Mouse (Mus musculus) cerebellum, adult 2 months (tissue): ENCODE measurements around the gene Ppfibp1. TPM values are rescaled to one million over a fixed set of nuclear protein-coding genes. Genes with fewer than 3 reads are reported as not detected.

Experiments
- DNase-seq, 2 experiments: peaks; one replicate each; pipeline ENCODE4 v3.0.0; 2021
- H3K27ac ChIP-seq: fragments of 200-500 bp; 2 replicates; pipeline ENCODE4 v1.5.1; 2012; ENCODE audit warnings: low read length, control low read depth, inconsistent platforms; ENCODE audit not compliant: insufficient read depth
- H3K27me3 ChIP-seq: fragments of 200-500 bp; 2 replicates; pipeline ENCODE4 v1.6.1; 2012; ENCODE audit warnings: inconsistent platforms, mild to moderate bottlenecking, low read length, moderate library complexity; ENCODE audit not compliant: control insufficient read depth, insufficient read depth
- H3K4me1 ChIP-seq: fragments of 200-500 bp; 2 replicates; pipeline ENCODE4 v1.6.1; 2011; ENCODE audit warnings: low read length; ENCODE audit not compliant: control insufficient read depth, insufficient read depth
- H3K4me3 ChIP-seq: fragments of 200-500 bp; replicated peaks from 2 replicates; pipeline ENCODE3; 2011; ENCODE audit warnings: mild to moderate bottlenecking, low read depth, low read length, control low read depth; ENCODE audit not compliant: insufficient read depth
- CTCF ChIP-seq: fragments of 200-500 bp; IDR thresholded peaks from 2 replicates; pipeline ENCODE4 v1.5.1; 2011; ENCODE audit warnings: low read depth, mild to moderate bottlenecking, control low read depth, low read length, moderate library complexity, borderline replicate concordance; ENCODE audit not compliant: insufficient read depth
- POLR2A ChIP-seq: fragments of 200-500 bp; IDR thresholded peaks from 2 replicates; pipeline ENCODE4 v1.6.1; 2011; ENCODE audit warnings: low read length, control low read depth, borderline replicate concordance; ENCODE audit not compliant: insufficient read depth
- WGBS: fragments of 180-500 bp; shearing (Covaris S2); methylation state at CpG from one replicate; pipeline ENCODE4 v1.1.7; 2018; 5-methylcytosine and 5-hydroxymethylcytosine counted together
- polyA plus RNA-seq: library from polyadenylated mRNA; depleted of rRNA; stranded (reverse); fragments of >200 nt; gene quantifications from 2 replicates; pipeline ENCODE4 v1.2.3, GENCODE M21; 2012

The Ppfibp1 gene
- polyA plus RNA-seq, 1 experiment: 9.4 TPM

- H3K4me3 ChIP-seq: no peak overlapping the region
- no peak for DNase-seq
- H3K27me3 ChIP-seq: no peaks in the 10 kb centered on the region
- no peak overlapping the region for H3K27ac ChIP-seq
- no peaks in the 10 kb centered on the region for H3K4me1 ChIP-seq
- 77% methylated on average over 2 of the region's 2 CpGs for WGBS
- TF ChIP-seq CTCF (no peak), POLR2A (no peak)
Measured at GRCm38 (mm10) chr6:146910801-146911200, 22.5 kb downstream of the Ppfibp1 start.

- no peak for DNase-seq
- 29% methylated on average over 3 of the region's 3 CpGs for whole genome bisulfite sequencing
- H3K4me1 ChIP-seq: no peaks in the 10 kb centered on the region
- no peak for TF ChIP-seq POLR2A
- no peak for TF ChIP-seq CTCF
- no peak overlapping the region for H3K4me3 ChIP-seq
- H3K27ac ChIP-seq: no peak overlapping the region
- H3K27me3 ChIP-seq: no peaks in the 10 kb centered on the region
Measured at GRCm38 (mm10) chr6:146912835-146913488, 24.7 kb downstream of the Ppfibp1 start.

- whole genome bisulfite sequencing: 72% methylated on average over 4 of the region's 4 CpGs
- no peak for DNase-seq
- Histone ChIP-seq H3K4me3 (no peak overlapping the region), H3K4me1 (no peaks in the 10 kb centered on the region), H3K27me3 (no peaks in the 10 kb centered on the region), H3K27ac (no peak overlapping the region)
- TF ChIP-seq POLR2A (no peak), CTCF (no peak)
Measured at GRCm38 (mm10) chr6:146913489-146914198, 25.4 kb downstream of the Ppfibp1 start.

- no peaks in the 10 kb centered on the region for H3K27me3 ChIP-seq
- no peak overlapping the region for H3K4me3 ChIP-seq
- no peak overlapping the region for H3K27ac ChIP-seq
- H3K4me1 ChIP-seq: no peaks in the 10 kb centered on the region
- DNase-seq: no peak
- WGBS: 91% methylated on average over 1 of the region's 1 CpGs
- no peak for TF ChIP-seq CTCF
- TF ChIP-seq POLR2A: no peak
Measured at GRCm38 (mm10) chr6:146915808-146916207, 27.5 kb downstream of the Ppfibp1 start.

GRCm38 (mm10) chr6:146917396-146917795 is 29.1 kb downstream of the Ppfibp1 start:
- TF ChIP-seq POLR2A (no peak), CTCF (no peak)
- Histone ChIP-seq H3K27me3 (no peaks in the 10 kb centered on the region), H3K27ac (no peak overlapping the region), H3K4me3 (no peak overlapping the region), H3K4me1 (no peaks in the 10 kb centered on the region)
- 94% methylated on average over 3 of the region's 3 CpGs for WGBS
- no peak for DNase-seq

- no peak for DNase-seq
- TF ChIP-seq POLR2A (no peak), CTCF (no peak)
- H3K27ac ChIP-seq: no peak overlapping the region
- no peaks in the 10 kb centered on the region for H3K4me1 ChIP-seq
- H3K4me3 ChIP-seq: no peak overlapping the region
- 86% methylated on average over 6 of the region's 6 CpGs for whole genome bisulfite sequencing
- H3K27me3 ChIP-seq: no peaks in the 10 kb centered on the region
Measured at GRCm38 (mm10) chr6:146918341-146918740, 30.1 kb downstream of the Ppfibp1 start.

GRCm38 (mm10) chr6:146926415-146926980 is 38.2 kb downstream of the Ppfibp1 start:
- Histone ChIP-seq H3K4me1 (no peaks in the 10 kb centered on the region), H3K4me3 (no peak overlapping the region), H3K27ac (no peak overlapping the region), H3K27me3 (no peaks in the 10 kb centered on the region)
- 88% methylated on average over 5 of the region's 5 CpGs for WGBS
- TF ChIP-seq POLR2A: no peak
- no peak for TF ChIP-seq CTCF
- DNase-seq: no peak

GRCm38 (mm10) chr6:146928108-146928507 is 39.8 kb downstream of the Ppfibp1 start:
- Histone ChIP-seq H3K27ac (no peak overlapping the region), H3K27me3 (no peaks in the 10 kb centered on the region), H3K4me1 (no peaks in the 10 kb centered on the region), H3K4me3 (no peak overlapping the region)
- DNase-seq: no peak
- 37% methylated on average over 3 of the region's 3 CpGs for WGBS
- TF ChIP-seq POLR2A (no peak), CTCF (no peak)
